ENCODE assay signal across 8 mouse cellular contexts in the genomic region with DNA sequence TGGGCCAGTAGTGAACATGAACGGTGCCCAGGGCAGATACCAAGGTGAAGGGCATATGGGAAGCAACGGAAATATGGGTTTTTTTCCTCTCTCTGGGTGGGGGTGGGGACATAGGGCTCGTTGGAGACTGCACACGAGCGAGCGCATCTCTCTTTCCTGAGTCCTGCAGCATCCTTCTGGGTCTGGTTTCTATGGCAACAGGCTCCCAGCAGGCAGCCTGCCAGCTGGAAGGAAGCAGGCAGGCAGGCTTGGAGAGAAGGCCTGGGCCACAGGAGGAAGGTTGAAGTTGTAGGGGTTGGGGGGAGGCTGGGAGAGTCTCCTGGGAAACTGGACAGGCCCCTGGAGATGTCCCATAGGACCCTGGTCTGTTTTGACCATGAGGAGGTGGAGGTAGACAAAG. TPM values are rescaled to one million over a fixed set of nuclear protein-coding genes. Genes with fewer than 3 reads are reported as not detected.
DNase-seq lines count a peak whose midpoint lies in the region; TF ChIP-seq lines count a peak whose summit lies in the region.

No protein-coding gene starts in this region.

- no peak overlapping the region for H3K9ac ChIP-seq in heart, adult 2 months (ENCODE audit: low read depth, low read length)

- intact Hi-C loops in left cerebral cortex, postnatal 14 days (cut with DNase I) = no loop called here
- intact Hi-C loops in heart, adult 2 months (cut with DNase I) = no loop called here

- H3K27ac ChIP-seq in heart, embryonic 10.5 days = no peak overlapping the region
- H3K27ac ChIP-seq in heart, adult 2 months = no peak overlapping the region

- H3K4me1 ChIP-seq in heart, embryonic 10.5 days = peaks cover 16% of the 10 kb centered on the region
- H3K4me1 ChIP-seq in heart, adult 2 months (ENCODE audit: control insufficient read depth, insufficient read depth, low read length) = no peaks in the 10 kb centered on the region

- no peak overlapping the region for H3K4me3 ChIP-seq in heart, embryonic 10.5 days
- no peak overlapping the region for H3K4me3 ChIP-seq in heart, adult 2 months

- H3K9me3 ChIP-seq in heart, embryonic 10.5 days = no peaks in the 10 kb centered on the region

- DNase-seq in cerebellum, postnatal 14 days = peak; percentile 93 to 95
- peak; percentile 50 to 69 for DNase-seq in frontal cortex, postnatal 25 days (ENCODE audit: low spot score in 2 of 2)
- peak; percentile 87 to 91 for DNase-seq in left cerebral cortex, postnatal 14 days (ENCODE audit: low spot score in 2 of 2)
- peak; percentile 93 to 95 for DNase-seq in right cerebral cortex, postnatal 10 days (ENCODE audit: low spot score in 2 of 2)
- no peak for DNase-seq in urinary bladder, postnatal 14 days (ENCODE audit: low spot score)
- no peak for DNase-seq in kidney, postnatal 10 days
- DNase-seq in heart, embryonic 10.5 days (ENCODE audit: low spot score) = no peak
- DNase-seq in heart, adult 2 months = no peak

- no peaks in the 10 kb centered on the region for H3K79me2 ChIP-seq in heart, adult 2 months (replicated peaks; ENCODE audit: control insufficient read depth, insufficient read depth, low read length)

- no peak for TF ChIP-seq CTCF in heart, adult 2 months (IDR thresholded peaks at IDR 0.05)

- peaks cover 66% of the 10 kb centered on the region for H3K27me3 ChIP-seq in heart, embryonic 10.5 days (ENCODE audit: insufficient read depth, poor library complexity, severe bottlenecking)
- peaks cover 4% of the 10 kb centered on the region for H3K27me3 ChIP-seq in heart, adult 2 months (ENCODE audit: control insufficient read depth, insufficient read depth, low read length)

- no peaks in the 10 kb centered on the region for H3K36me3 ChIP-seq in heart, embryonic 10.5 days
- no peaks in the 10 kb centered on the region for H3K36me3 ChIP-seq in heart, adult 2 months (ENCODE audit: control insufficient read depth, insufficient read depth, low read length)

- no peak for TF ChIP-seq POLR2A in heart, adult 2 months (IDR thresholded peaks at IDR 0.05; ENCODE audit: insufficient read depth, low read depth, low read length)

- 47% methylated on average over 6 of the region's 6 CpGs for WGBS in heart, embryonic 10.5 days
- 49% methylated on average over 6 of the region's 6 CpGs for WGBS in heart, adult 2 months

- TF ChIP-seq EP300 in heart, adult 2 months (IDR thresholded peaks at IDR 0.05; ENCODE audit: insufficient read depth, low read depth, low read length) = no peak

RNA-seq across cellular contexts. Expression of gene Smim12, which starts 11.6 kb away (rescaled TPM):
- 10 to 100 TPM; 47.2 to 47.6 TPM for total RNA-seq in left cerebral cortex, postnatal 14 days (2021)
- polyA plus RNA-seq in heart, embryonic 10.5 days (2016; fragmentation: Nextera tagmentation; extraction: Ambion mirVana) = 83.2 TPM in 2 replicates
- 10 to 100 TPM; 50.3 to 51.6 TPM for total RNA-seq in heart, adult 2 months (2021)
- 43.3 and 47.7 TPM in 2 replicates for polyA plus RNA-seq in heart, adult 2 months (2012; rRNA removed)

Comparison
In these comparisons a context has a peak if more than half of its experiments do, and no peak if none do; other contexts are left out.
1. DNase-seq: peak in cerebellum, postnatal 14 days (2 of 2), frontal cortex, postnatal 25 days (2 of 2), left cerebral cortex, postnatal 14 days (2 of 2) and right cerebral cortex, postnatal 10 days (2 of 2); none in urinary bladder, postnatal 14 days (single experiment), kidney, postnatal 10 days (single experiment), heart, embryonic 10.5 days (single experiment) and heart, adult 2 months (0 of 2).